Mouse (Mus musculus) brain, embryonic 14.5 days (tissue): ENCODE results near the gene Itpka.

Experiments used
- CTCF ChIP-seq: fragments of 200-500 bp; IDR thresholded peaks from 2 replicates; pipeline ENCODE4 v1.5.1; 2012; ENCODE audit warnings: inconsistent platforms, mild to moderate bottlenecking, moderate library complexity, borderline replicate concordance; ENCODE audit not compliant: insufficient read depth, insufficient read length; ENCODE audit errors: extremely low read depth
- POLR2A ChIP-seq: fragments of 200-500 bp; IDR thresholded peaks from 2 replicates; pipeline ENCODE4 v1.6.1; 2012; ENCODE audit warnings: mild to moderate bottlenecking, inconsistent platforms, borderline replicate concordance; ENCODE audit not compliant: poor library complexity, insufficient read depth, insufficient read length, severe bottlenecking; ENCODE audit errors: extremely low read depth

GRCm38 (mm10) chr2:119762276-119762675 is 20.1 kb downstream of the Itpka start:
- TF ChIP-seq POLR2A (no peak), CTCF (no peak)
